Mouse (Mus musculus) kidney, adult 18-20 months (tissue): ENCODE measurements around the gene Spint5.
"Not testable (repeated sequence)": the region's sequence is repeated elsewhere in the genome, so short reads cannot be mapped to it uniquely, and the experiment has no call there.

Source experiments
- DNase-seq: peaks from one replicate; pipeline ENCODE4 v3.0.0; 2021

The Spint5 gene

GRCm38 (mm10) chr2:164715005-164715404, at the start of gene Spint5:
Gene Spint5 (plus strand): TSS chr2:164715305.
- no peak for DNase-seq

- no peak for DNase-seq
Observed at GRCm38 (mm10) chr2:164670261-164670660, 44.8 kb upstream of the Spint5 start.

- DNase-seq, result no peak
Observed at GRCm38 (mm10) chr2:164670938-164671337, 44.2 kb upstream of the Spint5 start.

GRCm38 (mm10) chr2:164673987-164674386, 41.1 kb upstream of the Spint5 start, which contains the start of gene Wfdc11:
Gene Wfdc11 (minus strand): TSS chr2:164674087.
- no peak for DNase-seq

GRCm38 (mm10) chr2:164676103-164676502, 39.0 kb upstream of the Spint5 start:
- no peak for DNase-seq

GRCm38 (mm10) chr2:164676916-164677685, 38.0 kb upstream of the Spint5 start:
- DNase-seq, result no peak

- peak; percentile 79 for DNase-seq
Observed at GRCm38 (mm10) chr2:164678848-164679625, 36.1 kb upstream of the Spint5 start.

- no peak for DNase-seq
Observed at GRCm38 (mm10) chr2:164679906-164680305, 35.2 kb upstream of the Spint5 start.

- no peak for DNase-seq
Observed at GRCm38 (mm10) chr2:164684807-164685206, 30.3 kb upstream of the Spint5 start, which contains the start of gene Wfdc13. Gene Wfdc13 (plus strand): TSS chr2:164685107.

- DNase-seq, result no peak
Observed at GRCm38 (mm10) chr2:164698201-164698600, 16.9 kb upstream of the Spint5 start, which contains the start of gene Spint4. Gene Spint4 (plus strand): TSS chr2:164698501.

GRCm38 (mm10) chr2:164700959-164701358, 14.1 kb upstream of the Spint5 start:
- no peak for DNase-seq

GRCm38 (mm10) chr2:164701761-164702160, 13.3 kb upstream of the Spint5 start:
- no peak for DNase-seq

GRCm38 (mm10) chr2:164704235-164704634, 10.9 kb upstream of the Spint5 start:
- DNase-seq, result no peak

- no peak for DNase-seq
Observed at GRCm38 (mm10) chr2:164705328-164705727, 9.8 kb upstream of the Spint5 start.

- DNase-seq, result no peak
Observed at GRCm38 (mm10) chr2:164705991-164706390, 9.1 kb upstream of the Spint5 start.

- not testable (repeated sequence) for DNase-seq
Observed at GRCm38 (mm10) chr2:164716194-164716786, 1.2 kb downstream of the Spint5 start.

GRCm38 (mm10) chr2:164723276-164723675, 8.2 kb downstream of the Spint5 start:
- DNase-seq, result no peak

- peak; percentile 74 for DNase-seq
Observed at GRCm38 (mm10) chr2:164725895-164726619, 11.0 kb downstream of the Spint5 start.

GRCm38 (mm10) chr2:164731719-164732118, 16.6 kb downstream of the Spint5 start:
- DNase-seq, result no peak

- DNase-seq, result no peak
Observed at GRCm38 (mm10) chr2:164733259-164733658, 18.2 kb downstream of the Spint5 start.

GRCm38 (mm10) chr2:164734839-164735238, 19.7 kb downstream of the Spint5 start:
- no peak for DNase-seq

GRCm38 (mm10) chr2:164735446-164735845, 20.3 kb downstream of the Spint5 start:
- no peak for DNase-seq
